In genomic region chr10:116220336-116221118, GRCm38 (mm10) we compare ENCODE assay signal across 15 mouse cellular contexts. TPM values are rescaled to one million over a fixed set of nuclear protein-coding genes. Genes with fewer than 3 reads are reported as not detected.
DNase-seq lines count a peak whose midpoint lies in the region; ATAC-seq and TF ChIP-seq lines count a peak whose summit lies in the region.
"Had no signal": no experiment of that assay in that cellular context is flagged by ENCODE, and none has a peak within 500 bp of the region (broad histone marks: within the 10 kb centered on the region; RNA-seq: fewer than 3 reads in every experiment).

No protein-coding gene starts in this region.

- no peak overlapping the region for H3K4me3 ChIP-seq in liver, adult 2 months (ENCODE audit: insufficient read depth, low read depth, low read length)
- H3K4me3 ChIP-seq in liver, embryonic 11.5 days (ENCODE audit: low read depth, low read length) = no peak overlapping the region
- H3K4me3 ChIP-seq in limb, embryonic 10.5 days = no peak overlapping the region
- H3K4me3 ChIP-seq in forebrain, embryonic 14.5 days (ENCODE audit: low read depth, low read length) = no peak overlapping the region
- H3K4me3 ChIP-seq: embryonic facial prominence, embryonic 13.5 days; limb, embryonic 13.5 days had no signal

- H3K4me2 ChIP-seq in liver, embryonic 11.5 days = no peak overlapping the region
- H3K4me2 ChIP-seq in forebrain, embryonic 14.5 days (ENCODE audit: low read length) = no peak overlapping the region
- H3K4me2 ChIP-seq: embryonic facial prominence, embryonic 13.5 days; limb, embryonic 13.5 days had no signal

- no peak overlapping the region for H3K9ac ChIP-seq in liver, adult 2 months (ENCODE audit: low read depth, low read length)
- H3K9ac ChIP-seq in liver, embryonic 11.5 days (ENCODE audit: low read depth, low read length) = no peak overlapping the region
- no peak overlapping the region for H3K9ac ChIP-seq in forebrain, embryonic 14.5 days (ENCODE audit: low read length)
- H3K9ac ChIP-seq: embryonic facial prominence, embryonic 13.5 days; limb, embryonic 13.5 days had no signal

- H3K9me3 ChIP-seq in liver, embryonic 11.5 days (ENCODE audit: control insufficient read depth, low read length) = no peaks in the 10 kb centered on the region
- H3K9me3 ChIP-seq in limb, embryonic 10.5 days (replicated peaks) = no peaks in the 10 kb centered on the region
- H3K9me3 ChIP-seq in forebrain, embryonic 14.5 days (replicated peaks; ENCODE audit: control insufficient read depth, low read length) = no peaks in the 10 kb centered on the region
- H3K9me3 ChIP-seq: embryonic facial prominence, embryonic 13.5 days; limb, embryonic 13.5 days had no signal

- no peaks in the 10 kb centered on the region for H3K79me2 ChIP-seq in liver, adult 2 months (ENCODE audit: control insufficient read depth, insufficient read depth, low read length)

- no peak for TF ChIP-seq POLR2A in liver, adult 2 months (IDR thresholded peaks at IDR 0.05; ENCODE audit: extremely low read depth, insufficient read depth, low read length)

- TF ChIP-seq CTCF in liver, adult 2 months (IDR thresholded peaks at IDR 0.05; ENCODE audit: low read depth, low read length) = no peak

- no peaks in the 10 kb centered on the region for H3K36me3 ChIP-seq in liver, adult 2 months (ENCODE audit: control insufficient read depth, insufficient read depth, low read length)
- H3K36me3 ChIP-seq in liver, embryonic 11.5 days (ENCODE audit: control insufficient read depth, insufficient read depth, low read length) = no peaks in the 10 kb centered on the region
- no peaks in the 10 kb centered on the region for H3K36me3 ChIP-seq in limb, embryonic 10.5 days
- no peaks in the 10 kb centered on the region for H3K36me3 ChIP-seq in forebrain, embryonic 14.5 days (ENCODE audit: control insufficient read depth, insufficient read depth, low read length)
- H3K36me3 ChIP-seq: embryonic facial prominence, embryonic 13.5 days; limb, embryonic 13.5 days had no signal

- no peaks in the 10 kb centered on the region for H3K27me3 ChIP-seq in liver, adult 2 months (ENCODE audit: control insufficient read depth, insufficient read depth, low read length)
- H3K27me3 ChIP-seq in liver, embryonic 11.5 days (replicated peaks; ENCODE audit: control insufficient read depth, insufficient read depth, low read length) = no peaks in the 10 kb centered on the region
- no peaks in the 10 kb centered on the region for H3K27me3 ChIP-seq in limb, embryonic 10.5 days (ENCODE audit: low read depth, poor library complexity, severe bottlenecking)
- no peaks in the 10 kb centered on the region for H3K27me3 ChIP-seq in forebrain, embryonic 14.5 days (replicated peaks; ENCODE audit: control insufficient read depth, insufficient read depth, low read length)
- H3K27me3 ChIP-seq: embryonic facial prominence, embryonic 13.5 days; limb, embryonic 13.5 days had no signal

- DNase-seq in adrenal gland, adult 2 months = peak; percentile 48
- no peak for DNase-seq in adrenal gland, adult 18-20 months (ENCODE audit: low spot score in 2 of 2)
- peak; percentile 9 for DNase-seq in liver, adult 2 months (ENCODE audit: extremely low read depth, low read depth, low spot score)
- no peak for DNase-seq in liver, embryonic 11.5 days (ENCODE audit: low spot score)
- peak; percentile 62 for DNase-seq in kidney, postnatal 14 days
- peak; percentile 35 to 62 for DNase-seq in lung, postnatal 4 days
- DNase-seq in limb, embryonic 10.5 days (ENCODE audit: low spot score) = no peak
- no peak for DNase-seq in forebrain, embryonic 14.5 days (ENCODE audit: low spot score)
- DNase-seq: cerebellum, postnatal 36 days; gastrocnemius, postnatal 14 days; layer of hippocampus, postnatal 36 days had no signal

- no peak; the same call in 1 of the 2 replicates for ATAC-seq in liver, embryonic 11.5 days (replicated peaks; ENCODE audit: low FRiP score)
- no peak for ATAC-seq in forebrain, embryonic 14.5 days
- ATAC-seq: hindbrain, postnatal 0 days had no signal

- peak overlapping the region; percentile 49 for H3K27ac ChIP-seq in liver, adult 2 months (replicated peaks; ENCODE audit: insufficient read depth, low read depth, low read length)
- no peak overlapping the region for H3K27ac ChIP-seq in liver, embryonic 11.5 days (ENCODE audit: low read depth, low read length)
- H3K27ac ChIP-seq in limb, embryonic 10.5 days = no peak overlapping the region
- H3K27ac ChIP-seq in forebrain, embryonic 14.5 days (ENCODE audit: low read depth, low read length) = no peak overlapping the region
- H3K27ac ChIP-seq: embryonic facial prominence, embryonic 13.5 days; hindbrain, postnatal 0 days; limb, embryonic 13.5 days had no signal

- WGBS in liver, adult 2 months = 72% methylated on average over 12 of the region's 12 CpGs
- WGBS in liver, embryonic 11.5 days = 79% methylated on average over 12 of the region's 12 CpGs
- WGBS in limb, embryonic 10.5 days = 82% methylated on average over 12 of the region's 12 CpGs
- 90% methylated on average over 12 of the region's 12 CpGs for WGBS in forebrain, embryonic 14.5 days

- no peaks in the 10 kb centered on the region for H3K4me1 ChIP-seq in liver, adult 2 months (ENCODE audit: control insufficient read depth, insufficient read depth, low read length)
- H3K4me1 ChIP-seq in liver, embryonic 11.5 days (replicated peaks; ENCODE audit: control insufficient read depth, insufficient read depth, low read length) = no peaks in the 10 kb centered on the region
- H3K4me1 ChIP-seq in limb, embryonic 10.5 days = no peaks in the 10 kb centered on the region
- H3K4me1 ChIP-seq in forebrain, embryonic 14.5 days (ENCODE audit: control insufficient read depth, insufficient read depth, low read length) = no peaks in the 10 kb centered on the region
- H3K4me1 ChIP-seq: embryonic facial prominence, embryonic 13.5 days; limb, embryonic 13.5 days had no signal

RNA-seq across cellular contexts. Expression of gene Ptprb, which starts 54.8 kb away (rescaled TPM):
- 10 to 100 TPM; 36.3 to 47.5 TPM for total RNA-seq in adrenal gland, adult 2 months (2021)
- 4.9 and 5.0 TPM in 2 replicates for polyA plus RNA-seq in adrenal gland, adult 2 months (2012; rRNA removed)
- total RNA-seq in adrenal gland, adult 18-20 months (2021) = 10 to 100 TPM; 34.6 to 34.8 TPM
- 39.8 and 44.2 TPM in 2 replicates for total RNA-seq in liver, adult 2 months (2014; rRNA removed)
- polyA plus RNA-seq in liver, adult 2 months (2012; rRNA removed) = 5.1 and 5.9 TPM in 2 replicates
- polyA plus RNA-seq in liver, embryonic 11.5 days (2014; fragmentation: Nextera tagmentation; extraction: Ambion mirVana) = 2.2 and 2.7 TPM in 2 replicates
- 2.0 and 2.2 TPM in 2 replicates for polyA plus RNA-seq in limb, embryonic 10.5 days (2016; fragmentation: Nextera tagmentation; extraction: Ambion mirVana)
- 1.5 and 2.5 TPM in 2 replicates for polyA plus RNA-seq in forebrain, embryonic 14.5 days (2014; fragmentation: Nextera tagmentation; extraction: Ambion mirVana)
- total RNA-seq: megakaryocyte, adult 5-6 weeks had no signal

Comparison
In these comparisons a context has a peak if more than half of its experiments do, and no peak if none do; other contexts are left out.
1. DNase-seq: peak in adrenal gland, adult 2 months (single experiment), liver, adult 2 months (single experiment), kidney, postnatal 14 days (single experiment) and lung, postnatal 4 days (2 of 2); none in adrenal gland, adult 18-20 months (0 of 2), liver, embryonic 11.5 days (single experiment), limb, embryonic 10.5 days (single experiment) and forebrain, embryonic 14.5 days (single experiment).